Mouse (Mus musculus) small intestine, adult 2 months (tissue): ENCODE measurements around the gene Mkln1.

ENCODE experiments used
- CTCF ChIP-seq: fragments of 200-500 bp; IDR thresholded peaks from 2 replicates; pipeline ENCODE4 v1.5.1; 2012; ENCODE audit warnings: low read depth, mild to moderate bottlenecking, control low read depth, inconsistent platforms, low read length, moderate library complexity, mixed read lengths; ENCODE audit not compliant: insufficient replicate concordance, insufficient read length; ENCODE audit errors: extremely low read depth
- POLR2A ChIP-seq: fragments of 200-500 bp; IDR thresholded peaks from 2 replicates; pipeline ENCODE4 v1.6.1; 2012; ENCODE audit warnings: low read depth, mild to moderate bottlenecking, control low read depth, inconsistent platforms, low read length, moderate library complexity

- no peak for TF ChIP-seq CTCF
- TF ChIP-seq POLR2A, result no peak
Observed at GRCm38 (mm10) chr6:31523657-31524056, 125.1 kb downstream of the Mkln1 start.
